10 mouse cellular contexts compared by ENCODE assay signal in genomic region chr8:115650110-115650521, GRCm38 (mm10). TPM values are rescaled to one million over a fixed set of nuclear protein-coding genes. Genes with fewer than 3 reads are reported as not detected.
DNase-seq lines count a peak whose midpoint lies in the region; ATAC-seq lines count a peak whose summit lies in the region.
"Had no signal": no experiment of that assay in that cellular context is flagged by ENCODE, and none has a peak within 500 bp of the region (broad histone marks: within the 10 kb centered on the region; RNA-seq: fewer than 3 reads in every experiment).

No protein-coding gene starts in this region.

- no peaks in the 10 kb centered on the region for H3K9me3 ChIP-seq in forebrain, embryonic 13.5 days (replicated peaks)
- H3K9me3 ChIP-seq: lung, embryonic 15.5 days had no signal

- peak; percentile 9 for DNase-seq in left cerebral cortex, adult 11 months (ENCODE audit: low spot score)
- DNase-seq in left cerebral cortex, adult 18-20 months (ENCODE audit: low spot score in 2 of 2), result no peak
- peak; percentile 2 to 5 for DNase-seq in frontal cortex, postnatal 36 days (ENCODE audit: low spot score in 2 of 2)
- DNase-seq in heart, postnatal 4 days, result peak; percentile 41
- peak; percentile 26 for DNase-seq in ovary, postnatal 36 days (ENCODE audit: low spot score)
- no peak for DNase-seq in cerebellum, adult 11 months
- no peak for DNase-seq in cerebellum, adult 9-10 months

- H3K9ac ChIP-seq in forebrain, embryonic 13.5 days, result no peak overlapping the region
- H3K9ac ChIP-seq: lung, embryonic 15.5 days had no signal

- no peaks in the 10 kb centered on the region for H3K36me3 ChIP-seq in forebrain, embryonic 13.5 days (ENCODE audit: poor library complexity, severe bottlenecking)
- H3K36me3 ChIP-seq: lung, embryonic 15.5 days had no signal

- WGBS in forebrain, embryonic 13.5 days, result 75% methylated on average over 3 of the region's 3 CpGs

- H3K27me3 ChIP-seq in forebrain, embryonic 13.5 days, result no peaks in the 10 kb centered on the region
- H3K27me3 ChIP-seq: lung, embryonic 15.5 days; Patski had no signal

- no peak overlapping the region for H3K4me3 ChIP-seq in forebrain, embryonic 13.5 days
- H3K4me3 ChIP-seq: lung, embryonic 15.5 days had no signal

- ATAC-seq in forebrain, embryonic 13.5 days, result no peak
- ATAC-seq: Patski had no signal

- no peak overlapping the region for H3K4me2 ChIP-seq in forebrain, embryonic 13.5 days
- H3K4me2 ChIP-seq: lung, embryonic 15.5 days had no signal

- no peaks in the 10 kb centered on the region for H3K4me1 ChIP-seq in forebrain, embryonic 13.5 days

- no peak overlapping the region for H3K27ac ChIP-seq in forebrain, embryonic 13.5 days
- H3K27ac ChIP-seq: lung, embryonic 15.5 days had no signal

RNA-seq across cellular contexts. Expression of gene Maf, which starts 57.5 kb away (rescaled TPM):
- total RNA-seq in left cerebral cortex, adult 18-20 months (2021), result 10 to 100 TPM; 27.4 to 29.0 TPM
- total RNA-seq in heart, postnatal 4 days (2021), result 1 to 10 TPM; 5.2 to 5.5 TPM
- 3.8 and 4.1 TPM in 2 replicates for polyA plus RNA-seq in forebrain, embryonic 13.5 days (2015; fragmentation: Nextera tagmentation; extraction: Ambion mirVana)

Comparison
In these comparisons a context has a peak if more than half of its experiments do, and no peak if none do; other contexts are left out.
1. DNase-seq: peak in left cerebral cortex, adult 11 months (single experiment), frontal cortex, postnatal 36 days (2 of 2), heart, postnatal 4 days (single experiment) and ovary, postnatal 36 days (single experiment); none in left cerebral cortex, adult 18-20 months (0 of 2), cerebellum, adult 11 months (single experiment) and cerebellum, adult 9-10 months (single experiment).
2. RNA of gene Maf, which starts 57.5 kb away (total RNA-seq): 27.4 to 29.0 TPM in left cerebral cortex, adult 18-20 months; 5.2 to 5.5 TPM in heart, postnatal 4 days; every median in the first group is over 4 times any median in the second.